Mouse (Mus musculus): ENCODE measurements at regions not wholly inside any gene's neighbourhood (a gene's known extent, or its start where the extent isn't known, plus 50 kb on each side); places are given as distances from the start of the nearest gene placed in this dataset.

DNA sequence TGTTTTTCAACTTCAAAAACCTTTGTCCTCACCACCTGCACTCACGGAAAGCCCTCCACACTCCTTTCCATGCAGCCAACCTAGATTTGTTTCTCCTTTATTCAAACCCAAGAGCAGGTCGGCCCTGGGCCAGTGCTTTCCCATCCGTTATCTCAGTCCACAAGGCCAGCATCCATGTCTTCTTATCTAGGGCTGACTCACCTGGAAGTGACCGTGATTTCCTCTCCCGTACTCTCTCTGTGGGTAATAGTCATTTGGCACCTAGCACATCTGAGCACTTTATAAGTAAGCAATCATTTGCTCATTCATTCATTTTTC lies 106.2 kb downstream of the Rassf10 start:
- no peak for DNase-seq (ENCODE audit: low read depth, low spot score)

DNA sequence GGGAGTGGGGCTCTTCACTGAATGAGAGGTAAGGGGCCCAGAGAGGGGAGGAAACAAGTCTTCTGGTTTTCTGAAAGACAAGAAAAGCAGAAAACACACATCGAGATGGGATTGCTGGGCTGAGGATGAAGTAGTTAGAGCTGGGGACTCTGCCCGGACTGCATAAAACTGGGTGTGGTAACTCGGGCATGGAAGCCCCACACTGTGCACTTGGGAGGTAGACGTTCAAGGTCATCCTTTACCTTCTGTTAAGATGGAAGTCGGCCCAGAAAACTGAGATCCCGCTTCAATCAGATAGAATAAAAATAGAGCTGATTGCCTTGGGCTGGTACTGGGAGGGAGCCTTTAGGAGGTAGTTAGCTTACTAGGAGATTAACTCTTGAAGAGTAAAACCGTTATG lies 107.2 kb downstream of the Rassf10 start:
- DNase-seq (ENCODE audit: low read depth, low spot score), result no peak

- no peak for DNase-seq (ENCODE audit: low read depth, low spot score)
Measured at GRCm38 (mm10) chr7:113066536-113066935, 112.8 kb downstream of the Rassf10 start.

DNA sequence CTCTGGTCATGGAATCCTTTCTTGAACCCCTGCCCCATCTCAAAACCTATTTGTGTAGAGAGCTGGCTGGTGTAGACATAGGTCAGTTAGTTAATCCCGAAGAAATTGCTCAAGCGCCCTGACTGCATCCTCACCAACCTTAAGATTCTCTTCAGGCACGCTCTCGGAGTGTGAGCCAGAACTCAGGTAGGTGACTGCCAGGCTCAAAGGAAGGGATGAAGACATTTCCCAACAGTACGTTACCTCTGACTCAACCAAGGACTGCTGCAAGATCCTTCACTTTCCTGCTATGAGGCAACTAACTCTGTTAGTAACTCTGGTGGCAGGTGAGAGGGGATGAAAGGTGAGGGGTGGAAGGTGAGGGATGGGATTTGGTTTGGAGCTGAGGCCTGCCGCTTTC lies 114.5 kb downstream of the Rassf10 start:
- no peak for DNase-seq (ENCODE audit: low read depth, low spot score)

DNA sequence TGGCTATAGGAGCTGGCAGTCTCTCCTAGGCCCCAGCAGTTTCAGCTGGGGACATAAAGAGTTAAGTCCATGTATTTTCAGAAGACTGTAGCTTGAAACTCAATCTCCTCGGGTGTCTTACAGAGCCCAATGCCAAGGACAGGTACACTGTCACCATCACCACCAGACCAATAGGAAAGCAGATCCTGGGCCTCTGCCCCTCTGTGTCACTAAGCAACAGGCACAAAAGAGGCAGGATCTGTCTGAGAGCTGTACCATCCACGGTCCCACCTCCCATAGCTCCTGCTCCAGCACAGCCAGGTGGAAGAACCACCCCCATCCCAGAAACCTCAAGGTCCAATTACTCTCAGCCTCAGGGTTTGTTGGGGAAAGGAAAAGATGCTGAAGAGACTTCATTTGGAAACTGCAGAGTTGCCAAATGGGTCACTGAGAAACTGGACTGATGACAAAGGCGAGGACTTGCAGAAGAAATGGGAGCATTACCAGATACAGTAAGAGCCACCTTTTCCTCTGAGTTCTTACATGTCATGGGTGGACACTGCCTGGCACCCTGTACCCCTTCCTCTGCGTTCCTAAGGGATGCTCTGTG lies 115.7 kb downstream of the Rassf10 start:
- no peak for DNase-seq (ENCODE audit: low read depth, low spot score)

DNA sequence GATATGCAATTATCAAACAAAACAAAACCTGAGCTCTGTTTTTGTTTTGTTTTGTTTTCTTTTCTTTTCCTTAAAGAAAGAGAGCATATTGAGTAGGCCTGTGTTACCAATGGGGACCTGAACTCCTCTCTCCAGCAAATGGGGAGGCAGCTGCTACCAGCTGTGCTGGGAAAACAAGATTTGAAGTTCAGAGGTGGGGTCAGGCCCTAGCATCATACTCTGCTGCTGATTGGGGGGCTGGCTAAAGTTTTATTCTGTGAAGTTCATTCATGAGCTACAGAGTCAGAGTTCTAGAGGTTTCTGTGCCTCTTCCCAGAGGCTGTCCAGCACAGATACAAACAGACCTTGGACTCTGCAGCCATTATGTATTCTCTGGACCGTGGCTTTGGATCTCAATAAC lies 117.7 kb downstream of the Rassf10 start:
- DNase-seq (ENCODE audit: low read depth, low spot score), result no peak

DNA sequence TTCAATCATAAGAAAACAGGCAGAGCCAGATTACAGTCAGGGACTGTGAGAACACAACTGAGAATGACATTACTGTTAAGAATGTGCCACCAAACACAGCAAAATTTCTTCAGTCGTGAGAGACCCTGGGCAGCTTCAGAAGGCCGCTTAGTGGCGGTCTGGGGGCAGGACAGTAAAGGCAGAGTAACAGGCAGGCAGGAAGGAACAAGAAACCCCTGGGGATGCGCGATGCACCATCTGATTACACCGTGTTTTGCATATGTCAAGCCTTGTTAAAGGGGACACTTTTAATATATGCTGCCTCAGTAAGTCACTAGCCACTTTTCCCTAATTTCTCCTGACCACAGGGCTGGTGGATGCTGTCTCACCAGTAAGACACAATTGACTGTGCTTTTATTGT lies 120.0 kb downstream of the Rassf10 start:
- DNase-seq (ENCODE audit: low read depth, low spot score), result no peak

- DNase-seq (ENCODE audit: low read depth, low spot score), result no peak
Measured at GRCm38 (mm10) chr7:113075371-113075770, 121.6 kb downstream of the Rassf10 start.

DNA sequence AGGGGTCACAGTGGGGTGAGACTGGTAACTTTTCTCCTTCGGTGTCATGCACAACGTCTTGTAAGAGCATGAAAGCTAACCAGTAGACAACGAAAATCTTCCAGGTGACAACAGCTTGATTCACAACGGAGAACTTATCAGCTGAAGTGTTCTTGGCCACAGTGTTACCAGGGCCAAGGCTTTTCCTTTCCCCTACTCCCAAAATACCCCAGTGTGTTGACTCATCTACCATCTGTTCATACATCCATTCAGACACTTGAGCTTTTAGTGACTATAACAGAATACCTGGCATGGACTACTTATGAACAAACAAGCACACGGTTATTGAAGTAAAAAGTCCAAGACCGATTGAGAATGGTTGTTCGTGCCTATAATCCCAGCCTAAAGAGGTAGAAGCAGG lies 122.5 kb downstream of the Rassf10 start:
- DNase-seq (ENCODE audit: low read depth, low spot score), result no peak

DNA sequence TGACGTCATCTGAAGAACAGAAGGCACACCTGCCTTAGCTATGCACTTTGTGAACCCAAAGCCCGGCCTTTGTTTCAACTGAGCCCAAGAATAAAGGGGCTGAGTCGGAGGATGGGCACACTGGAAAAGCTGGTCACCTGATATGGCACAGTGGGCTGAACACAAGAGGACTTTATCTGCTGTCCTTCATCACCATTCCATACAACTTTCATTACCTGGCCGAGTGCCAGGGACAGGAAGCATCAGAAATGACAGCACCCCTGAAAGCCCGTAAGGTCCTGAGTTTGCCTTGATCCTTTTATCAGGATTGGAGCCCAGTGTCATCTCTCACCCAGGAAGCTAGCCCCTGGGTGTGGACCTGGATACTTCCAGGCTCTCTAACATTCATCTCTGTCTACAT lies 126.1 kb upstream of the Arntl start:
- no peak for DNase-seq (ENCODE audit: low read depth, low spot score)

- DNase-seq (ENCODE audit: low read depth, low spot score), result no peak
Measured at GRCm38 (mm10) chr7:113084930-113085625, 122.2 kb upstream of the Arntl start.

DNA sequence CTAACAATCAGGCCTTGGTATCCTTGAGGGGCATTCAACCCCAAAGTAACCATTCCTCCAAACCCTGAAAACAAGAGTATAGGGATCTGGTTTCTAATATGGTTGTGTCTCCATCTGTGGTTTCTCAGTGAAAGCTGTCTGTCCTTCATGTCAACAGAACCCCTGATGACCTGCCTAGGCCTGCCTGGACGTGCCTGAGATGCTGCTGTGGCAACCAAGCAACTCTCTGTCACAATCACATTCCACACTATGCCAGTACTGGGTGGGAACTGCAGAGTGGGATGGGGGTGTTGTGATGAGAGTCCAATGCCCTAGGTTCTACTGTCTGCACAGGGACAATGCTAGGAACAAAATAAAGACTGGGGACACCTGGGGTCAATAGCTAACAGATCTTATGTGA lies 121.1 kb upstream of the Arntl start:
- DNase-seq (ENCODE audit: low read depth, low spot score), result no peak

- DNase-seq (ENCODE audit: low read depth, low spot score), result no peak
Measured at GRCm38 (mm10) chr7:113087646-113088045, 119.6 kb upstream of the Arntl start.

GRCm38 (mm10) chr7:113089044-113089443 lies 118.2 kb upstream of the Arntl start:
- no peak for DNase-seq (ENCODE audit: low read depth, low spot score)

DNA sequence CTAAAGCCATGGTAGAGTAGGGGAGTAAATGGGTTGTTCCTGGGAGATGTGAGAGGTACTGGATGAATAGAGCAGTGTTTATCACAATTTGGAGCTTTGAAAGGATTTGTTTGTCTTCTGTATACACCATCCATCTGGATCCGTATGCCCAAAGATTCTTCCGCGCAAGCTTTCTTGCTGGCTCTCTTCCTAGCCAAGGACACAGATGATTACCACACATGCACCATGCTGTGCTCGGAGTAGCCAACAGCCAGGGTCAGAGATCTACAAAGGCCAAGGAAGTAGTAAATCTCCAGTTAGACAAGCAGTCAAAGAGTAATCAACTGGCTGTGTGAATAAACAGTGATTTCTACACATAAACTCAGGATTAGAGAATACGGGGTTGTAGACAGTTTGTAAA lies 113.3 kb upstream of the Arntl start:
- DNase-seq (ENCODE audit: low read depth, low spot score), result no peak

GRCm38 (mm10) chr7:113095092-113095491 lies 112.2 kb upstream of the Arntl start:
- DNase-seq (ENCODE audit: low read depth, low spot score), result no peak

GRCm38 (mm10) chr7:113104265-113104664 lies 103.0 kb upstream of the Arntl start:
- DNase-seq (ENCODE audit: low read depth, low spot score), result no peak

DNA sequence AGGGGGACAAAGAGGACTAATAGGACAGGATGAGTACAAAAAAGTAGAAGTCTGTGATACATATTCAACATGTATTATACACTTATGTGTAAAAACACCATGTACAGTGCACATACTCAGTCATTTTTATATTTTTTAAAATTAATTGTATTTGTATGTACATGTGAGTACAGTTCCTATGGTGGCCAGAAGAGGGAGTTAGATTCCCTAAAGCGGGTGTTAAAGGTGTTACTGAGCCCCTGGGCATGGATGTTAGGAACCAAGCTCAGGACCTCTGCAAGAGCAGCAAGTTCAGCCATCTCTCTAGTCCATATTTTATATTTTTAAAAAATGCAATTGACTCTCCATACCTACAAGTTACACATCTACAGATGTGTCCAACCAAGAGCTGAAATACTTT lies 101.9 kb upstream of the Arntl start:
- no peak for DNase-seq (ENCODE audit: low read depth, low spot score)

GRCm38 (mm10) chr7:113106731-113107130 lies 100.5 kb upstream of the Arntl start:
- DNase-seq (ENCODE audit: low read depth, low spot score), result no peak

GRCm38 (mm10) chr7:113107965-113108364 lies 99.3 kb upstream of the Arntl start:
- no peak for DNase-seq (ENCODE audit: low read depth, low spot score)

- no peak for DNase-seq (ENCODE audit: low read depth, low spot score)
Measured at GRCm38 (mm10) chr7:113108442-113109000, 98.7 kb upstream of the Arntl start.

- no peak for DNase-seq (ENCODE audit: low read depth, low spot score)
Measured at GRCm38 (mm10) chr7:113109481-113109880, 97.8 kb upstream of the Arntl start.

GRCm38 (mm10) chr7:113110867-113111508 lies 96.3 kb upstream of the Arntl start:
- DNase-seq (ENCODE audit: low read depth, low spot score), result no peak
